Mouse (Mus musculus) intestine, embryonic 16.5 days (tissue): ENCODE data around the gene Mlh1. TPM values are rescaled to one million over a fixed set of nuclear protein-coding genes. Genes with fewer than 3 reads are reported as not detected.

Experiments used
- ATAC-seq: fragments of 200-750 bp; cut with Nextera tagmentation; 2 replicates; pipeline ENCODE4 v1.8.0; 2017; ENCODE audit warnings: moderate TSS enrichment, moderate library complexity
- H3K27ac ChIP-seq: fragments of 300-500 bp; sonication (generic); 2 replicates; pipeline ENCODE4 v1.5.1; 2014; ENCODE audit warnings: mild to moderate bottlenecking, low read length
- H3K27me3 ChIP-seq: fragments of 300-500 bp; sonication (generic); replicated peaks from 2 replicates; pipeline ENCODE4 v1.6.1; 2014; ENCODE audit warnings: low read length, control low read depth, mixed read lengths; ENCODE audit not compliant: control insufficient read depth, insufficient read depth
- H3K36me3 ChIP-seq: fragments of 300-500 bp; sonication (generic); 2 replicates; pipeline ENCODE4 v1.6.1; 2014; ENCODE audit warnings: low read length, control low read depth; ENCODE audit not compliant: control insufficient read depth, insufficient read depth
- H3K4me1 ChIP-seq: fragments of 300-500 bp; sonication (generic); 2 replicates; pipeline ENCODE4 v1.6.1; 2014; ENCODE audit warnings: low read length, control low read depth, mixed read lengths; ENCODE audit not compliant: control insufficient read depth, insufficient read depth
- H3K4me2 ChIP-seq: fragments of 300-500 bp; sonication (generic); 2 replicates; pipeline ENCODE4 v1.6.1; 2014; ENCODE audit warnings: low read depth, low read length, control low read depth
- H3K4me3 ChIP-seq: fragments of 300-500 bp; sonication (generic); 2 replicates; pipeline ENCODE4 v1.5.1; 2014; ENCODE audit warnings: mild to moderate bottlenecking, low read length
- H3K9ac ChIP-seq: fragments of 300-500 bp; sonication (generic); 2 replicates; pipeline ENCODE4 v1.6.1; 2014; ENCODE audit warnings: low read depth, low read length
- H3K9me3 ChIP-seq: fragments of 300-500 bp; sonication (generic); 2 replicates; pipeline ENCODE4 v1.6.1; 2016; ENCODE audit warnings: low read length, control low read depth; ENCODE audit not compliant: control insufficient read depth
- WGBS: fragments of 180-500 bp; shearing (Covaris S2); extraction: QIAGEN DNeasy Blood & Tissue Kit; methylation state at CpG from one replicate; pipeline ENCODE4 v1.1.7; 2014; 5-methylcytosine and 5-hydroxymethylcytosine counted together
- polyA plus RNA-seq: library from polyadenylated mRNA; unstranded; fragments of >200 nt; fragmentation: Nextera tagmentation; extraction: Ambion mirVana; gene quantifications from 2 replicates; pipeline ENCODE4 v1.2.1, GENCODE M21; 2015

Mlh1 gene
- polyA plus RNA-seq, 1 experiment from 2014 or later, result 43.3 TPM

- Histone ChIP-seq H3K4me2 (peak overlapping the region; percentile 54), H3K27ac (peak overlapping the region; percentile 98), H3K36me3 (no peaks in the 10 kb centered on the region), H3K9ac (peak overlapping the region; percentile 97), H3K9me3 (no peaks in the 10 kb centered on the region), H3K4me3 (peak overlapping the region; percentile 93), H3K27me3 (no peaks in the 10 kb centered on the region), H3K4me1 (peaks cover 20% of the 10 kb centered on the region)
- no peak for ATAC-seq
- 4% methylated on average over 19 of the region's 19 CpGs for WGBS
These were observed 765 bp upstream of the Mlh1 start for GRCm38 (mm10) chr9:111272356-111272755.

- WGBS, result under 1% methylated on average over 32 of the region's 32 CpGs
- Histone ChIP-seq H3K36me3 (no peaks in the 10 kb centered on the region), H3K4me2 (peak overlapping the region; percentile 69), H3K27ac (peak overlapping the region; percentile 96), H3K4me3 (peak overlapping the region; percentile 93), H3K9me3 (no peaks in the 10 kb centered on the region), H3K27me3 (no peaks in the 10 kb centered on the region), H3K9ac (peak overlapping the region; percentile 88), H3K4me1 (peaks cover 20% of the 10 kb centered on the region)
- ATAC-seq, result peak; percentile 61
These were observed 546 bp downstream of the Mlh1 start for GRCm38 (mm10) chr9:111271056-111271433.

GRCm38 (mm10) chr9:111270606-111271005 is 985 bp downstream of the Mlh1 start:
- ATAC-seq, result no peak
- peak overlapping the region; percentile 88 for H3K9ac ChIP-seq
- no peaks in the 10 kb centered on the region for H3K9me3 ChIP-seq
- no peaks in the 10 kb centered on the region for H3K27me3 ChIP-seq
- WGBS, result 11% methylated on average over 5 of the region's 5 CpGs
- peaks cover 20% of the 10 kb centered on the region for H3K4me1 ChIP-seq
- peak overlapping the region; percentile 93 for H3K4me3 ChIP-seq
- peak overlapping the region; percentile 69 for H3K4me2 ChIP-seq
- peak overlapping the region; percentile 96 for H3K27ac ChIP-seq
- no peaks in the 10 kb centered on the region for H3K36me3 ChIP-seq

- 94% methylated on average over 2 of the region's 2 CpGs for WGBS
- Histone ChIP-seq H3K4me3 (no peak overlapping the region), H3K4me2 (no peak overlapping the region), H3K9me3 (no peaks in the 10 kb centered on the region), H3K4me1 (peaks cover 5% of the 10 kb centered on the region; the same call in 1 of the 2 replicates), H3K27ac (no peak overlapping the region), H3K9ac (no peak overlapping the region), H3K36me3 (peaks cover 3% of the 10 kb centered on the region; the same call in 1 of the 2 replicates), H3K27me3 (no peaks in the 10 kb centered on the region)
- no peak for ATAC-seq
These were observed 3.6 kb downstream of the Mlh1 start for GRCm38 (mm10) chr9:111267998-111268397.

- Histone ChIP-seq H3K36me3 (peaks cover 6% of the 10 kb centered on the region), H3K4me1 (no peaks in the 10 kb centered on the region), H3K9me3 (no peaks in the 10 kb centered on the region), H3K4me3 (no peak overlapping the region), H3K27me3 (no peaks in the 10 kb centered on the region), H3K4me2 (no peak overlapping the region), H3K27ac (no peak overlapping the region), H3K9ac (no peak overlapping the region)
- WGBS, result 92% methylated on average over 4 of the region's 4 CpGs
- no peak for ATAC-seq
These were observed 10.2 kb downstream of the Mlh1 start for GRCm38 (mm10) chr9:111261356-111261755.

- Histone ChIP-seq H3K4me1 (no peaks in the 10 kb centered on the region), H3K27ac (no peak overlapping the region), H3K4me2 (no peak overlapping the region), H3K36me3 (peaks cover 9% of the 10 kb centered on the region), H3K9ac (no peak overlapping the region), H3K27me3 (no peaks in the 10 kb centered on the region), H3K4me3 (no peak overlapping the region), H3K9me3 (no peaks in the 10 kb centered on the region)
- WGBS, result 24% methylated on average over 1 of the region's 1 CpGs
- no peak for ATAC-seq
These were observed 11.1 kb downstream of the Mlh1 start for GRCm38 (mm10) chr9:111260360-111260985.

GRCm38 (mm10) chr9:111252161-111252869 is 19.3 kb downstream of the Mlh1 start:
- Histone ChIP-seq H3K36me3 (peaks cover 12% of the 10 kb centered on the region), H3K27ac (no peak overlapping the region), H3K27me3 (no peaks in the 10 kb centered on the region), H3K9ac (no peak overlapping the region), H3K9me3 (no peaks in the 10 kb centered on the region), H3K4me3 (no peak overlapping the region), H3K4me2 (no peak overlapping the region), H3K4me1 (no peaks in the 10 kb centered on the region)
- WGBS, result 70% methylated on average over 7 of the region's 7 CpGs
- no peak for ATAC-seq

GRCm38 (mm10) chr9:111247682-111248246 is 23.8 kb downstream of the Mlh1 start:
- WGBS, result 85% methylated on average over 3 of the region's 3 CpGs
- Histone ChIP-seq H3K4me2 (no peak overlapping the region), H3K4me3 (no peak overlapping the region), H3K27ac (no peak overlapping the region), H3K27me3 (no peaks in the 10 kb centered on the region), H3K9me3 (no peaks in the 10 kb centered on the region), H3K4me1 (no peaks in the 10 kb centered on the region), H3K9ac (no peak overlapping the region), H3K36me3 (peaks cover 6% of the 10 kb centered on the region)
- ATAC-seq, result no peak

- WGBS, result 76% methylated on average over 6 of the region's 6 CpGs
- Histone ChIP-seq H3K9ac (no peak overlapping the region), H3K4me2 (no peak overlapping the region), H3K27ac (no peak overlapping the region), H3K9me3 (no peaks in the 10 kb centered on the region), H3K36me3 (peaks cover 3% of the 10 kb centered on the region), H3K4me1 (no peaks in the 10 kb centered on the region), H3K4me3 (no peak overlapping the region), H3K27me3 (no peaks in the 10 kb centered on the region)
- ATAC-seq, result no peak
These were observed 26.0 kb downstream of the Mlh1 start for GRCm38 (mm10) chr9:111245546-111245945.
